30 mouse cellular contexts compared by ENCODE assay signal in genomic region chr5:23824171-23824733, GRCm38 (mm10). TPM values are rescaled to one million over a fixed set of nuclear protein-coding genes. Genes with fewer than 3 reads are reported as not detected.
A peak's percentile ranks its signal among the peaks of the same experiment; 100 is the strongest.
DNase-seq lines count a peak whose midpoint lies in the region; ATAC-seq and TF ChIP-seq lines count a peak whose summit lies in the region.
"Had no signal": no experiment of that assay in that cellular context is flagged by ENCODE, and none has a peak within 500 bp of the region (broad histone marks: within the 10 kb centered on the region; RNA-seq: fewer than 3 reads in every experiment).

No protein-coding gene starts in this region.

- 0 out of 2 replicates have a peak, but pooled peaks have one; percentile 40 for ATAC-seq in kidney, embryonic 15.5 days (replicated peaks; ENCODE audit: low FRiP score)
- ATAC-seq in kidney, embryonic 16.5 days (ENCODE audit: low FRiP score, low TSS enrichment) = no peak
- ATAC-seq: midbrain, embryonic 13.5 days had no signal

- H3K4me2 ChIP-seq in kidney, embryonic 15.5 days = no peak overlapping the region
- H3K4me2 ChIP-seq in kidney, embryonic 16.5 days (replicated peaks; ENCODE audit: low read depth, low read length) = no peak overlapping the region
- H3K4me2 ChIP-seq: heart, embryonic 12.5 days; hindbrain, embryonic 14.5 days; limb, embryonic 15.5 days; lung, embryonic 14.5 days; midbrain, embryonic 13.5 days had no signal

- H3K36me3 ChIP-seq in kidney, embryonic 15.5 days = peaks cover 11% of the 10 kb centered on the region
- H3K36me3 ChIP-seq in kidney, embryonic 16.5 days (ENCODE audit: insufficient read depth, low read length) = peaks cover 12% of the 10 kb centered on the region
- H3K36me3 ChIP-seq in ES-Bruce4 (ENCODE audit: control insufficient read depth, insufficient read depth, low read length, poor library complexity, severe bottlenecking) = no peaks in the 10 kb centered on the region; the same call in 1 of the 2 replicates

- no peak for TF ChIP-seq CTCF in ES-Bruce4 (IDR thresholded peaks at IDR 0.05; ENCODE audit: low read depth, low read length)

- no peak for TF ChIP-seq EP300 in ES-Bruce4 (IDR thresholded peaks at IDR 0.05; ENCODE audit: insufficient read depth, low read depth, low read length)

- no peaks in the 10 kb centered on the region for H3K27me3 ChIP-seq in kidney, embryonic 15.5 days
- H3K27me3 ChIP-seq in kidney, embryonic 16.5 days (ENCODE audit: insufficient read depth, low read length) = no peaks in the 10 kb centered on the region
- no peaks in the 10 kb centered on the region for H3K27me3 ChIP-seq in ES-Bruce4 (ENCODE audit: control insufficient read depth, insufficient read depth, low read length, poor library complexity, severe bottlenecking)
- H3K27me3 ChIP-seq: CH12.LX; limb, embryonic 15.5 days; megakaryocyte, embryonic 14.5 days had no signal

- DNase-seq in c-Kit-positive CD71-positive TER-119-negative erythroid progenitor cells, embryonic 14.5 days (ENCODE audit: low read depth) = peak; percentile 7
- no peak for DNase-seq in left cerebral cortex, postnatal 4 days
- DNase-seq in cerebellum, postnatal 4 days (ENCODE audit: low spot score in 2 of 2) = no peak
- DNase-seq in frontal cortex, postnatal 10 days (ENCODE audit: low spot score in 2 of 2) = no peak
- DNase-seq: adrenal gland, adult 8-10 months; B cell, adult 2 months; cerebellum, adult 11 months; cerebellum, adult 9-10 months; cerebellum, postnatal 36 days; embryo, embryonic 11 days; gastrocnemius, postnatal 25 days; heart, adult 2 months; kidney, adult 18-20 months; kidney, postnatal 4 days; lung, embryonic 14.5 days; spleen, adult 18-20 months; thymus, postnatal 14 days had no signal

- WGBS in kidney, embryonic 15.5 days = 79% methylated on average over 8 of the region's 8 CpGs
- WGBS in kidney, embryonic 16.5 days = 76% methylated on average over 8 of the region's 8 CpGs

- intact Hi-C loops in left cerebral cortex, postnatal 4 days (cut with DNase I) = no loop called here

- no peak overlapping the region for H3K9ac ChIP-seq in kidney, embryonic 15.5 days
- H3K9ac ChIP-seq in kidney, embryonic 16.5 days (replicated peaks; ENCODE audit: low read length) = no peak overlapping the region
- no peak overlapping the region for H3K9ac ChIP-seq in ES-Bruce4 (ENCODE audit: low read depth, poor library complexity, severe bottlenecking)
- H3K9ac ChIP-seq: heart, embryonic 12.5 days; hindbrain, embryonic 14.5 days; limb, embryonic 15.5 days; liver, embryonic 14.5 days; lung, embryonic 14.5 days; midbrain, embryonic 13.5 days had no signal

- H3K27ac ChIP-seq in kidney, embryonic 15.5 days = no peak overlapping the region
- no peak overlapping the region for H3K27ac ChIP-seq in kidney, embryonic 16.5 days (ENCODE audit: low read length)
- no peak overlapping the region for H3K27ac ChIP-seq in ES-Bruce4 (ENCODE audit: insufficient read depth, low read length)
- H3K27ac ChIP-seq: heart, adult 2 months; hindbrain, embryonic 14.5 days; kidney, postnatal 0 days; limb, embryonic 10.5 days; limb, embryonic 15.5 days; liver, embryonic 14.5 days; midbrain, embryonic 13.5 days had no signal

- no peak overlapping the region for H3K4me3 ChIP-seq in kidney, embryonic 15.5 days (replicated peaks)
- no peak overlapping the region for H3K4me3 ChIP-seq in kidney, embryonic 16.5 days (ENCODE audit: low read length)
- peak overlapping the region; percentile 13; the same call in 1 of the 2 replicates for H3K4me3 ChIP-seq in ES-Bruce4 (ENCODE audit: low read depth, low read length)
- H3K4me3 ChIP-seq: erythroblast, embryonic 14.5 days; heart, adult 2 months; heart, embryonic 12.5 days; limb, embryonic 10.5 days; limb, embryonic 15.5 days; megakaryocyte, embryonic 14.5 days; midbrain, embryonic 13.5 days had no signal

- TF ChIP-seq POLR2A in ES-Bruce4 (IDR thresholded peaks at IDR 0.05; ENCODE audit: insufficient read depth, low read length) = no peak

- no peaks in the 10 kb centered on the region for H3K4me1 ChIP-seq in kidney, embryonic 15.5 days
- H3K4me1 ChIP-seq in kidney, embryonic 16.5 days (ENCODE audit: insufficient read depth, low read length) = no peaks in the 10 kb centered on the region
- no peaks in the 10 kb centered on the region for H3K4me1 ChIP-seq in ES-Bruce4 (ENCODE audit: control insufficient read depth, insufficient read depth, low read length)
- H3K4me1 ChIP-seq: heart, embryonic 12.5 days; limb, embryonic 10.5 days; limb, embryonic 15.5 days; midbrain, embryonic 13.5 days had no signal

- H3K9me3 ChIP-seq in kidney, embryonic 15.5 days (replicated peaks) = no peaks in the 10 kb centered on the region
- no peaks in the 10 kb centered on the region for H3K9me3 ChIP-seq in kidney, embryonic 16.5 days (ENCODE audit: low read length)
- H3K9me3 ChIP-seq in ES-Bruce4 (replicated peaks; ENCODE audit: control insufficient read depth, insufficient read depth, low read length, poor library complexity, severe bottlenecking) = no peaks in the 10 kb centered on the region
- H3K9me3 ChIP-seq: heart, embryonic 12.5 days; limb, embryonic 10.5 days; limb, embryonic 15.5 days; midbrain, embryonic 13.5 days had no signal

RNA-seq across cellular contexts. Expression of gene Tomm7, which starts 19.7 kb away (rescaled TPM):
- polyA plus RNA-seq in kidney, embryonic 15.5 days (2015; fragmentation: Nextera tagmentation; extraction: Ambion mirVana) = 123 and 131 TPM in 2 replicates
- polyA plus RNA-seq in kidney, embryonic 16.5 days (2015; fragmentation: Nextera tagmentation; extraction: Ambion mirVana) = 99.1 and 99.6 TPM in 2 replicates
- 101 and 113 TPM in 2 replicates for polyA plus RNA-seq in ES-Bruce4 (2011; ENCODE audit: insufficient read depth, insufficient read length, low read depth, missing spikeins)
- 10 to 100 TPM; 54.3 to 57.5 TPM for total RNA-seq in left cerebral cortex, postnatal 4 days (2021)

RNA-seq across cellular contexts. Expression of gene Rint1, which starts 36.7 kb away (rescaled TPM):
- 40.2 and 41.9 TPM in 2 replicates for polyA plus RNA-seq in kidney, embryonic 15.5 days (2015; fragmentation: Nextera tagmentation; extraction: Ambion mirVana)
- polyA plus RNA-seq in kidney, embryonic 16.5 days (2015; fragmentation: Nextera tagmentation; extraction: Ambion mirVana) = 33.6 and 36.7 TPM in 2 replicates
- polyA plus RNA-seq in ES-Bruce4 (2011; ENCODE audit: insufficient read depth, insufficient read length, low read depth, missing spikeins) = 29.6 and 33.2 TPM in 2 replicates
- total RNA-seq in left cerebral cortex, postnatal 4 days (2021) = 10 to 100 TPM; 23.5 to 24.0 TPM

RNA-seq across cellular contexts. Expression of gene Pus7, which starts 40.7 kb away (rescaled TPM):
- 33.5 and 34.0 TPM in 2 replicates for polyA plus RNA-seq in kidney, embryonic 15.5 days (2015; fragmentation: Nextera tagmentation; extraction: Ambion mirVana)
- polyA plus RNA-seq in kidney, embryonic 16.5 days (2015; fragmentation: Nextera tagmentation; extraction: Ambion mirVana) = 32.3 and 34.8 TPM in 2 replicates
- polyA plus RNA-seq in ES-Bruce4 (2011; ENCODE audit: insufficient read depth, insufficient read length, low read depth, missing spikeins) = 62.2 and 68.6 TPM in 2 replicates
- total RNA-seq in left cerebral cortex, postnatal 4 days (2021) = 10 to 100 TPM; 26.3 to 32.7 TPM
